ENCODE assay signal across 10 mouse cellular contexts in genomic region chr2:23021721-23022120, GRCm38 (mm10). TPM values are rescaled to one million over a fixed set of nuclear protein-coding genes. Genes with fewer than 3 reads are reported as not detected.
DNase-seq lines count a peak whose midpoint lies in the region; ATAC-seq and TF ChIP-seq lines count a peak whose summit lies in the region.
"Had no signal": no experiment of that assay in that cellular context is flagged by ENCODE, and none has a peak within 500 bp of the region (broad histone marks: within the 10 kb centered on the region; RNA-seq: fewer than 3 reads in every experiment).

No protein-coding gene starts in this region.

- DNase-seq in 3T3-L1 (ENCODE audit: low read depth, low spot score) (peak; percentile 77), ZHBTc4 (ENCODE audit: low read depth, low spot score) (peak; percentile 12)
- DNase-seq in heart, adult 8-10 months (ENCODE audit: low spot score): peak; percentile 67
- peak; percentile 68 for DNase-seq in lung, postnatal 0 days (ENCODE audit: low spot score)
- DNase-seq in ovary, postnatal 14 days (ENCODE audit: low spot score): no peak
- DNase-seq in frontal cortex, postnatal 14 days (ENCODE audit: low spot score in 2 of 2): no peak
- DNase-seq: lung, embryonic 14.5 days; spleen, adult 18-20 months had no signal

- peaks cover 11% of the 10 kb centered on the region; the same call in 1 of the 2 replicates for H3K4me1 ChIP-seq in lung, postnatal 0 days (ENCODE audit: insufficient read depth, low read depth, low read length)

- H3K9ac ChIP-seq in lung, postnatal 0 days (replicated peaks; ENCODE audit: low read depth): no peak overlapping the region
- H3K9ac ChIP-seq: lung, embryonic 14.5 days had no signal

- no peaks in the 10 kb centered on the region for H3K27me3 ChIP-seq in lung, postnatal 0 days (replicated peaks; ENCODE audit: insufficient read depth, low read length)

- peak; percentile 85 for ATAC-seq in lung, postnatal 0 days
- ATAC-seq in CD4-positive, CD25-positive, alpha-beta regulatory T cell, adult 4 months: no peak
- no peak for ATAC-seq in monocyte, adult 5-6 weeks (replicated peaks; ENCODE audit: insufficient number of reproducible peaks, low FRiP score, low TSS enrichment, poor library complexity, severe bottlenecking)

- peak overlapping the region; percentile 51; the same call in 1 of the 2 replicates for H3K27ac ChIP-seq in lung, postnatal 0 days (ENCODE audit: low read length)

- H3K4me2 ChIP-seq in lung, postnatal 0 days (replicated peaks; ENCODE audit: low read depth, low read length): no peak overlapping the region
- H3K4me2 ChIP-seq: lung, embryonic 14.5 days had no signal

- H3K36me3 ChIP-seq in lung, postnatal 0 days (ENCODE audit: insufficient read depth, low read length): no peaks in the 10 kb centered on the region

- H3K9me3 ChIP-seq in lung, postnatal 0 days (ENCODE audit: low read length): no peaks in the 10 kb centered on the region

- H3K4me3 ChIP-seq in lung, postnatal 0 days (ENCODE audit: low read depth, low read length): no peak overlapping the region

- no peak for TF ChIP-seq CTCF in lung, postnatal 0 days (IDR thresholded peaks at IDR 0.05)

- 24% methylated on average over 4 of the region's 4 CpGs for WGBS in lung, postnatal 0 days

- TF ChIP-seq EP300 in lung, postnatal 0 days (IDR thresholded peaks at IDR 0.05): peak; percentile 36; the same call in 1 of the 2 replicates

RNA-seq across cellular contexts. Expression of gene Abi1, which starts 18.3 kb away (rescaled TPM):
- total RNA-seq in heart, adult 8-10 months (2022): 10 to 100 TPM; 21.1 to 21.9 (median 21.5) TPM
- polyA plus RNA-seq in lung, postnatal 0 days (2015; fragmentation: Nextera tagmentation; extraction: Ambion mirVana): 51.5 and 54.0 TPM in 2 replicates
- polyA plus RNA-seq in CD4-positive, CD25-positive, alpha-beta regulatory T cell, adult 4 months (2017; shearing (Covaris generic)): 100 to 1,000 TPM; 208 to 259 TPM
- total RNA-seq in monocyte, adult 5-6 weeks (2017): 253 to 335 TPM (median 321 TPM) in 3 replicates

RNA-seq across cellular contexts. Expression of gene Acbd5, which starts 46.2 kb away (rescaled TPM):
- total RNA-seq in heart, adult 8-10 months (2022): 10 to 100 TPM; 23.9 to 26.8 (median 25.4) TPM
- polyA plus RNA-seq in lung, postnatal 0 days (2015; fragmentation: Nextera tagmentation; extraction: Ambion mirVana): 34.1 and 38.7 TPM in 2 replicates
- polyA plus RNA-seq in CD4-positive, CD25-positive, alpha-beta regulatory T cell, adult 4 months (2017; shearing (Covaris generic)): 10 to 100 TPM; 61.5 to 85.5 TPM
- 72.4 to 106 TPM (median 81.4 TPM) in 3 replicates for total RNA-seq in monocyte, adult 5-6 weeks (2017)

Comparison
In these comparisons a context has a peak if more than half of its experiments do, and no peak if none do; other contexts are left out.
1. DNase-seq: peak in 3T3-L1 (single experiment), ZHBTc4 (single experiment), heart, adult 8-10 months (single experiment) and lung, postnatal 0 days (single experiment); none in ovary, postnatal 14 days (single experiment) and frontal cortex, postnatal 14 days (0 of 2).
2. RNA of gene Abi1, which starts 18.3 kb away (total RNA-seq): 253 to 335 TPM in monocyte, adult 5-6 weeks; 21.1 to 21.9 TPM in heart, adult 8-10 months; every median in the first group is over 10 times any median in the second.